Mouse (Mus musculus) liver, adult 2 months (tissue): Measurements from ENCODE around the gene Gadd45b. TPM values are rescaled to one million over a fixed set of nuclear protein-coding genes. Genes with fewer than 3 reads are reported as not detected.

ENCODE experiments used
- DNase-seq: peaks from one replicate; pipeline ENCODE4 v3.0.0-alpha.2; 2011; ENCODE audit warnings: low read depth, low spot score; ENCODE audit errors: extremely low read depth
- H3K27ac ChIP-seq: fragments of 200-500 bp; replicated peaks from 2 replicates; pipeline ENCODE4 v1.5.1; 2012; ENCODE audit warnings: low read depth, mild to moderate bottlenecking, control low read depth, inconsistent platforms, low read length; ENCODE audit not compliant: insufficient read depth
- H3K27me3 ChIP-seq: fragments of 200-500 bp; 2 replicates; pipeline ENCODE4 v1.6.1; 2012; ENCODE audit warnings: mild to moderate bottlenecking, moderate library complexity, low read length, inconsistent platforms; ENCODE audit not compliant: control insufficient read depth, insufficient read depth
- H3K36me3 ChIP-seq: fragments of 200-500 bp; 2 replicates; pipeline ENCODE4 v1.6.1; 2012; ENCODE audit warnings: low read length, inconsistent platforms; ENCODE audit not compliant: control insufficient read depth, insufficient read depth
- H3K4me1 ChIP-seq: fragments of 200-500 bp; 2 replicates; pipeline ENCODE4 v1.6.1; 2011; ENCODE audit warnings: low read length; ENCODE audit not compliant: control insufficient read depth, insufficient read depth
- H3K4me3 ChIP-seq: fragments of 200-500 bp; 2 replicates; pipeline ENCODE4 v1.5.1; 2011; ENCODE audit warnings: low read depth, mild to moderate bottlenecking, control low read depth, low read length, moderate library complexity; ENCODE audit not compliant: insufficient read depth
- H3K79me2 ChIP-seq: fragments of 200-500 bp; 2 replicates; pipeline ENCODE4 v1.6.1; 2012; ENCODE audit warnings: inconsistent platforms, mild to moderate bottlenecking, low read length, moderate library complexity; ENCODE audit not compliant: control insufficient read depth, insufficient read depth
- H3K9ac ChIP-seq: fragments of 200-500 bp; 2 replicates; pipeline ENCODE4 v1.6.1; 2012; ENCODE audit warnings: low read depth, mild to moderate bottlenecking, control low read depth, inconsistent platforms, low read length
- CTCF ChIP-seq: fragments of 200-500 bp; IDR thresholded peaks from 2 replicates; pipeline ENCODE4 v1.5.1; 2011; ENCODE audit warnings: low read depth, low read length, control low read depth
- POLR2A ChIP-seq: fragments of 200-500 bp; IDR thresholded peaks from 2 replicates; pipeline ENCODE4 v1.6.1; 2011; ENCODE audit warnings: low read length, control low read depth; ENCODE audit not compliant: insufficient read depth; ENCODE audit errors: extremely low read depth
- WGBS: fragments of 180-500 bp; shearing (Covaris S2); methylation state at CpG from one replicate; pipeline ENCODE4 v1.1.7; 2018; 5-methylcytosine and 5-hydroxymethylcytosine counted together
- polyA plus RNA-seq: library from polyadenylated mRNA; depleted of rRNA; stranded (reverse); fragments of >200 nt; gene quantifications from 2 replicates; pipeline ENCODE4 v1.2.3, GENCODE M21; 2012
- total RNA-seq: library from RNA; depleted of rRNA; stranded (reverse); fragments of >200 nt; gene quantifications from 2 replicates; pipeline ENCODE4 v1.2.3, GENCODE M21; 2014

Gene Gadd45b
- total and polyA plus RNA-seq, 2 experiments = 1.4 to 2.1 TPM

DNA sequence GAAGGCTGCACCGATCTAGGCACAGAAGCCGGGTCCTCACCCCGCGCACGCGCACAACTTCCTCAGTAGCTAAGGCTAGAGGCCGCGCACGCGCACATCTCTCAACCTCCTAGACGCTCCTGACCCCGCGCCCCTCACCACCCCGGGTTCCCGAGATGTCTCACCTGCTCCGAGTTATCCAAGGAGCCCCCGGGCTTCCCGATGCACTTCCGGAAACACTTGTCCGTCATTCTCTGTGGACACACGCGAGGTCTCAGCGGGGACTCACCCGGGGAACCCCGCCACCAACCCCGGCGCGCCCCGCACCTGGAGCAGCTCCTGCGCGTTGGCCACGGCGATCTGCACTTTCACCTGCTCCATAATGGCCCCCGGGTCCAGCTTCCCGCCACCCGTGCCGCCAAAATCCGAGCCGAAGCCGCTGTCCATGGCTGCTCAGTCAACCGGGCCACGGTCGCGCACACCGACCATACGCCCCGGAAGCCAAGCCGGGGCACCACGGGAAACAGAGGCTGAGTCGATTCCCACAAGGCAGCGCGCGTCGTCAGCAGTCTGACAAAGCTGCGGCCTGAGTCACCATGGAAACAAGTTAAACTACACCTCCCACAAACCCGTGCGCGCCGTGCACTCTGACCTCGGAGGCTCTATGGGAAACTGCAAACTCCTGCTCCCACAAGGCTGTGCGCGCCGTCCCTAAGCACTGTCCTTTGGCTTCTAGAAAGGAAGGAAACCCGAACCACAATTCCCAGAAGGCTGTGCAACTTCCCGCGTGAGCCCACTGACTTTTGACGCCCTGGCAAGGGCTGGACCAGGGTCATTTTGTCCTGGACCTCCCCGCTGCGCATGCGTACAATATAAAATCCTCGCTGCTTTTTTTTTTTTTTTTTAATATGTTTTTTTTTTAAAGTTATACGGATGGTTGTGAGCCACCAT, 29.3 kb upstream of the Gadd45b start, which contains the start of gene Timm13:
Gene Timm13 (minus strand): TSS at position 652 of the 930 bp plus-strand sequence.
- Histone ChIP-seq H3K27ac (peak within 1 kb of the TSS; percentile 67), H3K36me3 (no peaks in the 10 kb centered on the region), H3K4me3 (peak within 1 kb of the TSS; percentile 74), H3K27me3 (no peaks in the 10 kb centered on the region), H3K79me2 (peaks cover 3% of the 10 kb centered on the region; the same call in 1 of the 2 replicates), H3K9ac (peak within 1 kb of the TSS; percentile 84), H3K4me1 (peaks cover 10% of the 10 kb centered on the region)
- WGBS = under 1% methylated on average over 72 of the region's 72 CpGs
- peak; percentile 100 for DNase-seq
- peak; percentile 61; the same call in 1 of the 2 replicates for TF ChIP-seq POLR2A
- TF ChIP-seq CTCF = no peak

DNA sequence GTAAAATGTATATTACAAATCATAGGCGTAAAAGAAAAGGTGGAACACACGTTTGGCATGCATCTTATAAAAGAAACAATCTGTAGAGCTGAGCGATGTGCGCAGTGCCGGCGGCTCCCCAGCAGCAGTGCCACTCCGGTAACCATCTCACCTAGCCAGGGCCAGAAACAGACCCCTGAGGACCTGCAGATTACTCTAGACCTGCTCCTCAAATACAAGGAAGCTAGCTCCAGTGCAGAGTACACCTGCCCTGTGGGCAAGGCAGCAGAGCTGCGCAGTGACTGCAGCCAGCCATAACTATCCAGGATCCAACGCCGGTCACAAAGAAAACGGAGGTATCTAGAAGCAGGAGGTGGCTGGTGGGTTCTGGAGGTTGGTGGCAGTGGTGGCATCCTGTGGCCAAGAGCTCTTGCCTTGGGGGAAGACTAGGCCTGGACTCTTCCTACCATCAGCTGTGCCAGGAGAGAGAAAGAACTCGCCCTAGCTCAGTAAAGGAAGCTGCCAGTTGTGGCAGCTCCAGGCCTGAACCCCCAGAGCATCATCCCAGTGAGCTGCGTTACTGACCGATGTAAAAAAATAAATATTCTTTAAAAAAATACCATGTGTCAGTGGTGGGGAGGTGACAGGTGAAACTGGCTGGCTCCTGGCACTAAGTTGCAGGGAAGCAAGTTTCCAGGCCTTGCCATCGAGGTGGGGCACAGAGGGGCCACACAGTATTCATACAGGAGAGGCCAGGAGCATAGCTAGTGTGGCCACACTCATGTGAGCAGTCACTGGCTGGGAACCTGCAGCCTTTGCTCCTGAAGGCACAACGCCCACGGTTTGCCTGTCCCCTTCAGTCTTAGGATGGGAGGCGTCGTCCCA, 28.2 kb upstream of the Gadd45b start:
- H3K27ac ChIP-seq = peak overlapping the region; percentile 48
- no peak for TF ChIP-seq POLR2A
- TF ChIP-seq CTCF = no peak
- peak overlapping the region; percentile 8; the same call in 1 of the 2 replicates for H3K4me3 ChIP-seq
- H3K9ac ChIP-seq = peak overlapping the region; percentile 20
- H3K4me1 ChIP-seq = peaks cover 10% of the 10 kb centered on the region
- H3K79me2 ChIP-seq = peaks cover 3% of the 10 kb centered on the region; the same call in 1 of the 2 replicates
- WGBS = 89% methylated on average over 19 of the region's 19 CpGs
- no peak for DNase-seq
- no peaks in the 10 kb centered on the region for H3K27me3 ChIP-seq
- no peaks in the 10 kb centered on the region for H3K36me3 ChIP-seq

DNA sequence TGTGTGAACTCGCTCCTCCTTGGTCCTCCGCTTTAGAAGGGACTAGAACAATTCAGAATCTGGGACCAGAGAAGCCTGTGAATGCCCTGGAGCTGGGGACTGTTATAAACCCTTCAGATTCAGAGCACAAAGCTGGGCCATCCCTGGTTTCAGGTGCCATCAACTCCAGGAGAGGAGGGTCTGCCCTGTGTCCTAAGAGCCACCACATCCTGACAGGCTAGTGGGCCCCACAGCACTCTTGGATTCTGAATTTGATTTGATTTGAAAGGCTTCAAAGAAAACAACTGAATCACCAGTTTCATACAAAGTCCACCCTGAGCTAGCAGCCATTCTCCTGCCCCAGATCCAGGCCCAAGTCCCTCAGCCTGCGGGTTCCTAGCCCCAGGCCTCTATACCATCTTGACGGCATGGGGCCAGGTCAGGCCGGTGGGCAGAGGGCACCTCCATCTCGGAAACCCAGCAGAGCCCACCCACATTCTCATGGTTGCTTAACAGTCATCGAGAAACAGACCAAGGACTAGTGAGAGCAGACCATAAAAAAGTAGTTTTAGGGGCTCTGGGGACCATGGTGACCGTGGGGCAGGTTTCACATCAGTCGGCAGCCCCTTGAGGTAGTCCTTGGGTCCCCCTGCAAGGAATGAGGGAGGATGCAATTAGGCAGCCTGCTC, 27.5 kb upstream of the Gadd45b start:
- TF ChIP-seq CTCF = no peak
- H3K4me1 ChIP-seq = peaks cover 10% of the 10 kb centered on the region
- peaks cover 3% of the 10 kb centered on the region; the same call in 1 of the 2 replicates for H3K79me2 ChIP-seq
- no peak for DNase-seq
- no peak overlapping the region for H3K4me3 ChIP-seq
- WGBS = 95% methylated on average over 9 of the region's 9 CpGs
- H3K27me3 ChIP-seq = no peaks in the 10 kb centered on the region
- H3K27ac ChIP-seq = no peak overlapping the region
- no peak overlapping the region for H3K9ac ChIP-seq
- no peaks in the 10 kb centered on the region for H3K36me3 ChIP-seq

DNA sequence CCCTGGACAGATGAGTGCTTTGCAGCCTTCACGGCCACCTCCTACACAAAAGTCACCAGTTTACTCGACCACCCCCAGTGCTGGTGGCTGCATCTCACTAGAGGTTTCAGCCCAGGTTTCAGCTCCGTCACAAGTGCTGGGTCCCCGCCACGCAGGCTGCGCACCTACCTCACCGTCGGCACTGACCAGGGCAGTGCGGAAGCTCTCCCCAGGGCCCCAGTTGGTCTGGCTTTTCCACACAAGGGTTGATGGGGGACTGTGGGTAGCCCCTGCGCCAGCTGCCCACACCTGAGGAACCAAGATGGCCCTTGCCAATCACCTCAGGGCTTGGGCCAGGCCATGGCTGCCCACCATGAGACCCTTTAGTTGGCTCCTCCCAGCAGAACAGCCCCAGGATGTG, 26.6 kb upstream of the Gadd45b start:
- H3K27me3 ChIP-seq = no peaks in the 10 kb centered on the region
- H3K4me1 ChIP-seq = peaks cover 10% of the 10 kb centered on the region
- TF ChIP-seq CTCF (no peak), POLR2A (no peak)
- H3K36me3 ChIP-seq = no peaks in the 10 kb centered on the region
- no peak overlapping the region for H3K27ac ChIP-seq
- DNase-seq = no peak
- no peak overlapping the region for H3K9ac ChIP-seq
- 94% methylated on average over 10 of the region's 10 CpGs for WGBS
- no peak overlapping the region for H3K4me3 ChIP-seq
- H3K79me2 ChIP-seq = peaks cover 3% of the 10 kb centered on the region; the same call in 1 of the 2 replicates

DNA sequence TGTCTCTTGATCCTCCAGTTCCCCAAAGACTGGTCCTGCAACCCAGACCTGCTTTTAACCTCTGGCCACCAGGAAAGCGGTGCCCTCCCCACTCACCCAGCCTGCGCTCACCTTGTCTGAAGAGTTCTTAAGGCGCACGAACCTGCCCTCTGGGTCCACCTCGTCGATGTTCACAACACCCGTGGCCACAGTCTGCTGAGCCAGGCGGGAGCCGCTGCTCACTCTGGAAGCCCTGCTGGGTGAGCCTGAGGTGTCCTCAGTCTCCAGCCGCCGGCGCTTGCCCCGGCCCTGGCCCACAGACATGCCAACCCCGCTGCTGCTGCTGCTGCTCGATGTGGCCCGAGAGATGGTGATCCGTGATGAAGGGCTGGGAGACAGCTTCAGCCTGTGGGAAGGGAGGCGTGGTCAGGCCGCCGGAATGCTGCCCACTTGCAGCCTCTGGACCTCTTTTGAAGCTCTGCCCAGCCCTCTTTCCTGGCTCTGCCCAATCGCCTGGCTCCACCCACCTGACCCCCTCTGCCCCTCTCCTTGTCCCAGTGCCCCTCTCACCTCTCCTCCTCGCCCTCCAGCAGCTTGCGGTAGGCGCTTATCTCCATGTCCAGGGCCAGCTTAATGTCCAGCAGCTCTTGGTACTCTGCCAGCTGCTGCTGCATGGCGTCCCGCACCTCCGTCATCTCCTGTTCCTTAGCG, 25.7 kb upstream of the Gadd45b start:
- Histone ChIP-seq H3K36me3 (no peaks in the 10 kb centered on the region), H3K4me3 (no peak overlapping the region), H3K9ac (no peak overlapping the region), H3K27me3 (no peaks in the 10 kb centered on the region), H3K4me1 (peaks cover 10% of the 10 kb centered on the region), H3K27ac (no peak overlapping the region), H3K79me2 (0 out of 2 replicates have a peak, but pooled peaks cover under 1% of the 10 kb centered on the region)
- WGBS = 89% methylated on average over 28 of the region's 28 CpGs
- DNase-seq = no peak
- TF ChIP-seq CTCF (no peak), POLR2A (no peak)
